Mouse (Mus musculus) stomach, embryonic 15.5 days (tissue): Measurements from ENCODE around the gene Fcgrt. TPM values are rescaled to one million over a fixed set of nuclear protein-coding genes. Genes with fewer than 3 reads are reported as not detected.

Experiments
- ATAC-seq: fragments of 200-750 bp; cut with Nextera tagmentation; 2 replicates; pipeline ENCODE4 v1.8.0; 2017; ENCODE audit warnings: low read depth, moderate number of reproducible peaks, moderate TSS enrichment; ENCODE audit not compliant: insufficient read depth, low FRiP score
- H3K27ac ChIP-seq: fragments of 300-500 bp; sonication (generic); 2 replicates; pipeline ENCODE4 v1.5.1; 2015; ENCODE audit warnings: mild to moderate bottlenecking, inconsistent platforms
- H3K27me3 ChIP-seq: fragments of 300-500 bp; sonication (generic); replicated peaks from 2 replicates; pipeline ENCODE4 v1.6.1; 2015; ENCODE audit warnings: inconsistent platforms
- H3K36me3 ChIP-seq: fragments of 300-500 bp; sonication (generic); 2 replicates; pipeline ENCODE4 v1.6.1; 2015; ENCODE audit warnings: inconsistent platforms
- H3K4me1 ChIP-seq: fragments of 300-500 bp; sonication (generic); 2 replicates; pipeline ENCODE4 v1.6.1; 2015; ENCODE audit warnings: inconsistent platforms
- H3K4me2 ChIP-seq: fragments of 300-500 bp; sonication (generic); 2 replicates; pipeline ENCODE4 v1.6.1; 2015; ENCODE audit warnings: mild to moderate bottlenecking, inconsistent platforms
- H3K4me3 ChIP-seq: fragments of 300-500 bp; sonication (generic); replicated peaks from 2 replicates; pipeline ENCODE4 v1.5.1; 2015; ENCODE audit warnings: inconsistent platforms
- H3K9ac ChIP-seq: fragments of 300-500 bp; sonication (generic); 2 replicates; pipeline ENCODE4 v1.6.1; 2015; ENCODE audit warnings: inconsistent platforms
- H3K9me3 ChIP-seq: fragments of 300-500 bp; sonication (generic); 2 replicates; pipeline ENCODE4 v1.6.1; 2016; ENCODE audit warnings: inconsistent platforms
- WGBS: fragments of 180-500 bp; shearing (Covaris S2); methylation state at CpG from one replicate; pipeline ENCODE4 v1.1.7; 2015; 5-methylcytosine and 5-hydroxymethylcytosine counted together
- polyA plus RNA-seq: library from polyadenylated mRNA; unstranded; fragments of >200 nt; fragmentation: Nextera tagmentation; extraction: Ambion mirVana; gene quantifications from 2 replicates; pipeline ENCODE4 v1.2.1, GENCODE M21; 2015

Fcgrt gene
- polyA plus RNA-seq, 1 experiment from 2014 or later: 92.1 TPM

- WGBS: 9% methylated on average over 35 of the region's 35 CpGs
- peaks cover 14% of the 10 kb centered on the region; the same call in 1 of the 2 replicates for H3K4me1 ChIP-seq
- H3K27me3 ChIP-seq: no peaks in the 10 kb centered on the region
- H3K9ac ChIP-seq: peak overlapping the region; percentile 46
- 0 out of 2 replicates have a peak, but pooled peaks have one; percentile 19 for ATAC-seq
- H3K4me2 ChIP-seq: peak overlapping the region; percentile 63
- peaks cover 15% of the 10 kb centered on the region; the same call in 1 of the 2 replicates for H3K36me3 ChIP-seq
- H3K27ac ChIP-seq: peak overlapping the region; percentile 86
- no peaks in the 10 kb centered on the region for H3K9me3 ChIP-seq
- peak overlapping the region; percentile 55 for H3K4me3 ChIP-seq
Observed at GRCm38 (mm10) chr7:45091001-45091990, 12.4 kb downstream of the Fcgrt start.

GRCm38 (mm10) chr7:45090251-45090977, 13.2 kb downstream of the Fcgrt start:
- Histone ChIP-seq H3K4me3 (peak overlapping the region; percentile 55), H3K9ac (no peak overlapping the region), H3K4me1 (peaks cover 14% of the 10 kb centered on the region; the same call in 1 of the 2 replicates), H3K4me2 (peak overlapping the region; percentile 63), H3K27me3 (no peaks in the 10 kb centered on the region), H3K36me3 (peaks cover 23% of the 10 kb centered on the region; the same call in 1 of the 2 replicates), H3K27ac (peak overlapping the region; percentile 86; the same call in 1 of the 2 replicates), H3K9me3 (no peaks in the 10 kb centered on the region)
- no peak for ATAC-seq
- WGBS: 73% methylated on average over 13 of the region's 13 CpGs

GRCm38 (mm10) chr7:45088597-45088996, 15.1 kb downstream of the Fcgrt start:
- Histone ChIP-seq H3K27me3 (no peaks in the 10 kb centered on the region), H3K36me3 (peaks cover 34% of the 10 kb centered on the region; the same call in 1 of the 2 replicates), H3K4me2 (no peak overlapping the region), H3K27ac (no peak overlapping the region), H3K9ac (no peak overlapping the region), H3K4me3 (no peak overlapping the region), H3K4me1 (peaks cover 14% of the 10 kb centered on the region; the same call in 1 of the 2 replicates), H3K9me3 (no peaks in the 10 kb centered on the region)
- 91% methylated on average over 17 of the region's 17 CpGs for WGBS
- ATAC-seq: no peak

DNA sequence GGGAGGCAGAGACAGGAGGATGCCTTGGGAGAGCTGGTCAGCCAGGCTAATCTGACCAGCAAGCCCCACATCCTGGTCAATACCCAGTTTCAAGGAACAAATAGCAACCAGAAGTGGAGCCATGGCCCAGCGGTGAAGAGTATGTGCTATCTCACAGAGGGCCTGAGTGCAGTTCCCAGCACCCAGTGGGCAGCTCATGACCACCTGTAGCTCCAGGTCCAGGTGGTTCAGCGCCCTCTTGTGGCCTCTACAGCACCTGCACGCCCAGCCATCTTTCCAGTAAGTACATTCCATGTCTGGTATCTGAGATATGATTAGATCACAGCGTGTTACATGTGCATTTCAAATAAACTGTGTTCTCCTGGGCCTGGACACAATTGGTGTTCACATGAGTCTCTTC, 17.6 kb downstream of the Fcgrt start:
- H3K4me3 ChIP-seq: no peak overlapping the region
- WGBS: 80% methylated on average over 4 of the region's 4 CpGs
- H3K4me1 ChIP-seq: 0 out of 2 replicates have a peak, but pooled peaks cover 14% of the 10 kb centered on the region
- no peak overlapping the region for H3K9ac ChIP-seq
- H3K4me2 ChIP-seq: no peak overlapping the region
- no peak overlapping the region for H3K27ac ChIP-seq
- ATAC-seq: no peak
- H3K27me3 ChIP-seq: no peaks in the 10 kb centered on the region
- no peaks in the 10 kb centered on the region for H3K9me3 ChIP-seq
- H3K36me3 ChIP-seq: peaks cover 40% of the 10 kb centered on the region; the same call in 1 of the 2 replicates

DNA sequence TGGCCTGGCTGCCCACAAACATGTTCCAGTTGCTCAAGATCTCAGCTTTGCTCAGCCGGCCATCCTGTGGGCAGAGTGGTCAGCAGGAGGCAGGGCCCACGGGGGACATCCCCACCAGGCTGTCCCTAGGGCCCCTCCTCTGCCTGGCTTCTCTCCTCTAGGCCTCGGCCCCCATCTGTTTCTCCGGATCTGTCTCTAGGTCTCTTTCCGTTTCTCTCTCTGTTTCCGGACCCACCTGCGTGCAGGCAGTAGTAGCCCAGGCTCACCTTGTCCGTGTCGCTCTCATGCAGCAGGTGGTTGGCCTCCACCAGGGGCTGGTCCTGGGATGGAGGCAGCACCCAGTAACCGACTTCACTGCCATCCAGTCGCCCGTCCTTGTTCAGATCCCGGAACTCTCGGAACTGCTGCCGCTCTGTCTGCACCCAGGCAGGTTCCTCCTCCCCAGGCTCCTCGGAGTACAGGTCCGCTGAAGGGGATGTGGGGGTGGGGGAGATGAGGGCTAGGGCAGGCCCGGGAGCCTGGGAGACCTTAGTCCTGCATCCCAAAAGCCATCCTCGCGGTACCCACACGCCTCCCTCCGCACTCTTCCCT, 20.3 kb downstream of the Fcgrt start:
- H3K27me3 ChIP-seq: no peaks in the 10 kb centered on the region
- H3K27ac ChIP-seq: no peak overlapping the region
- H3K4me1 ChIP-seq: peaks cover 13% of the 10 kb centered on the region; the same call in 1 of the 2 replicates
- ATAC-seq: no peak
- no peak overlapping the region for H3K4me3 ChIP-seq
- no peak overlapping the region for H3K9ac ChIP-seq
- no peaks in the 10 kb centered on the region for H3K9me3 ChIP-seq
- peaks cover 38% of the 10 kb centered on the region; the same call in 1 of the 2 replicates for H3K36me3 ChIP-seq
- no peak overlapping the region; the same call in none of the 2 replicates for H3K4me2 ChIP-seq
- WGBS: 81% methylated on average over 22 of the region's 22 CpGs

DNA sequence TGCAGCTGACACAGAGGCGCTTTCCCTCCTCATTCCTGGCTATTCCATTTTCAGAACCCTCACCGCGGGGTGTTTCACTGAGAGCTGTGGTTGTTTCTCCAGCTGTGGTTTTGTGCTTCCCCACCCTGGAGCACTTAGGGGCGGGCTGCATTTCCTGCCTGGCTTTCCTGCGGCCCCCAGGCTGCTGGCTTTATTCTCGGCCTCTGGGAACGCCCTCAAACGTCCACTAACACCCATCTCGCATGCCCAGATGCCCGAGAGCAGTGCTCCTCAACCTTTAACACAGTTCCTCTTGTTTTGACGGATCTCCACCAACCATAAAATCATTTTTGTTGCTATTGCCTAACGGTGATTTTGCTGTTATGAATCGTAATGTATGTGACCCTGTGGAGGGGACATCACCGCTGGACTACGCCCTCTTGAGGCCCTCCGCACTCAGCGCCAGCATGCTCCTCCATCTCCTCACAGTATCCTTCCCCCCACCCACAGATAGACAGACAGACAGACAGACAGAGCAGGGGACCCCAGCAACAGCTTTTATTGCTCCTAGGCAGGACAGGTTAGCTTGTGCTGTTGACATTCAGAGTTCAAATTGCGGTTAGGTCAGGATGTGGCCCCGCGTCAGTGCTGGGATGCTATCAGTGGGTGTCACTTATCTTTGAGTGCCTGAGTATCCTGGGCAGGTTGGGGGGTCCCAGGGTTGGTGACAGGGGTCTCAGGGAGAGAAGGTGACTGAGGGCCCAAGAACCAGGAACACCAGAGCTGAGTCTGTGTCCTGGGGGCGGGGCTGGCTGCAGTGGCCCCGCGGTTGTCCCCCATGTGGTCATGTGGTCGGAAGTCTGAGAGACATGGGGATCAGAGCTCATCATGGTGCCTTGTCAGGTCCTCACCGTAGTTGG, 21.0 kb downstream of the Fcgrt start:
- 66% methylated on average over 25 of the region's 25 CpGs for WGBS
- Histone ChIP-seq H3K4me2 (peak overlapping the region; percentile 13), H3K27me3 (no peaks in the 10 kb centered on the region), H3K9me3 (no peaks in the 10 kb centered on the region), H3K36me3 (peaks cover 33% of the 10 kb centered on the region; the same call in 1 of the 2 replicates), H3K4me1 (peaks cover 13% of the 10 kb centered on the region; the same call in 1 of the 2 replicates), H3K27ac (peak overlapping the region; percentile 55), H3K4me3 (no peak overlapping the region), H3K9ac (no peak overlapping the region)
- ATAC-seq: no peak

- Histone ChIP-seq H3K27me3 (no peaks in the 10 kb centered on the region), H3K27ac (no peak overlapping the region; the same call in 1 of the 2 replicates), H3K4me1 (peaks cover 13% of the 10 kb centered on the region; the same call in 1 of the 2 replicates), H3K4me2 (no peak overlapping the region), H3K9ac (no peak overlapping the region), H3K4me3 (no peak overlapping the region), H3K9me3 (no peaks in the 10 kb centered on the region), H3K36me3 (peaks cover 26% of the 10 kb centered on the region; the same call in 1 of the 2 replicates)
- 56% methylated on average over 5 of the region's 5 CpGs for WGBS
- no peak for ATAC-seq
Observed at GRCm38 (mm10) chr7:45081016-45081415, 22.6 kb downstream of the Fcgrt start.

DNA sequence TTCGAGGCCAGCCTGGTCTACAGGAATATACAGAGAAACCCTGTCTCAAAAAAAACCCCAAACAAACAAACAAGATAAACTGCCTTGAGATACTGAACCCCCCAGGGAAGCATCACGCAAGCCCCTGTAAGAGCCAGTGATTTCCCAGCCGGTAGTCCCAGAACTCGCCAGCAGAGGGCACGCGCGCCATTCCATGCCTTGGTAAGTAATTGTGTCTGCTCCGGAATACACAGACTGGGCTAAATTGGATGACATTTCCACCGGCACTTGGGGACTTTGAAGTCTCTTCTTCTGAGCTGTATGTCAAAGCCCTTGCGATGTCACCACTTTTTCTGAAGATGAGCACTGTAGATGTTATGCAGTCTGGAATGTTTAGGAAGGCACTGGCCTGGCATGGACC, 23.8 kb downstream of the Fcgrt start:
- Histone ChIP-seq H3K4me3 (no peak overlapping the region), H3K36me3 (peaks cover 21% of the 10 kb centered on the region; the same call in 1 of the 2 replicates), H3K9ac (no peak overlapping the region), H3K27me3 (no peaks in the 10 kb centered on the region), H3K9me3 (no peaks in the 10 kb centered on the region), H3K27ac (no peak overlapping the region), H3K4me1 (peaks cover 16% of the 10 kb centered on the region; the same call in 1 of the 2 replicates), H3K4me2 (no peak overlapping the region)
- peak; percentile 57; the same call in 1 of the 2 replicates for ATAC-seq
- 1% methylated on average over 10 of the region's 10 CpGs for WGBS

GRCm38 (mm10) chr7:45078513-45078912, 25.1 kb downstream of the Fcgrt start:
- H3K36me3 ChIP-seq: peaks cover 12% of the 10 kb centered on the region; the same call in 1 of the 2 replicates
- ATAC-seq: no peak
- 24% methylated on average over 9 of the region's 9 CpGs for WGBS

GRCm38 (mm10) chr7:45077829-45078228, 25.8 kb downstream of the Fcgrt start:
- Histone ChIP-seq H3K36me3 (peaks cover 6% of the 10 kb centered on the region; the same call in 1 of the 2 replicates), H3K4me3 (no peak overlapping the region), H3K4me2 (no peak overlapping the region), H3K27me3 (no peaks in the 10 kb centered on the region), H3K27ac (no peak overlapping the region), H3K4me1 (peaks cover 15% of the 10 kb centered on the region; the same call in 1 of the 2 replicates), H3K9me3 (no peaks in the 10 kb centered on the region), H3K9ac (no peak overlapping the region)
- WGBS: 87% methylated on average over 2 of the region's 2 CpGs
- ATAC-seq: no peak

More at GRCm38 (mm10) chr7:45078513-45078912, 25.1 kb downstream of the Fcgrt start:
- H3K4me1 ChIP-seq: peaks cover 17% of the 10 kb centered on the region; the same call in 1 of the 2 replicates
- H3K9me3 ChIP-seq: no peaks in the 10 kb centered on the region
- H3K27ac ChIP-seq: no peak overlapping the region
- H3K27me3 ChIP-seq: no peaks in the 10 kb centered on the region
- H3K4me3 ChIP-seq: no peak overlapping the region
- H3K9ac ChIP-seq: no peak overlapping the region
- H3K4me2 ChIP-seq: no peak overlapping the region
